Mouse (Mus musculus) embryonic fibroblast, embryonic 13.5 days (primary cell): ENCODE data around the gene Fryl.

Experiments used
- CTCF ChIP-seq: IDR thresholded peaks from 2 replicates; pipeline ENCODE4 v1.5.1; 2011; ENCODE audit warnings: mild to moderate bottlenecking, control low read depth, low read length, moderate library complexity, borderline replicate concordance; ENCODE audit not compliant: insufficient read depth
- POLR2A ChIP-seq: IDR thresholded peaks from 2 replicates; pipeline ENCODE4 v1.6.1; 2011; ENCODE audit warnings: low read depth, mild to moderate bottlenecking, control low read depth, low read length, moderate library complexity

GRCm38 (mm10) chr5:73114878-73115277, 141.5 kb downstream of the Fryl start:
- TF ChIP-seq CTCF (0 out of 2 replicates have a peak, but pooled peaks have one; percentile 7), POLR2A (no peak)
